Mouse (Mus musculus) embryo, embryonic 10 days (tissue): ENCODE data around the gene Gm12355.

Experiments
- DNase-seq: peaks from one replicate; pipeline ENCODE4 v3.0.0-alpha.2; 2015; ENCODE audit warnings: low spot score

Gene Gm12355

GRCm38 (mm10) chr11:98581286-98582029 lies 44.0 kb downstream of the Gm12355 start:
- no peak for DNase-seq

- no peak for DNase-seq
Measured at GRCm38 (mm10) chr11:98580301-98581121, 45.0 kb downstream of the Gm12355 start.

- no peak for DNase-seq
Measured at GRCm38 (mm10) chr11:98577776-98578175, 47.7 kb downstream of the Gm12355 start.
